Mouse (Mus musculus): Measurements from ENCODE around the gene Igflr1.

DNA sequence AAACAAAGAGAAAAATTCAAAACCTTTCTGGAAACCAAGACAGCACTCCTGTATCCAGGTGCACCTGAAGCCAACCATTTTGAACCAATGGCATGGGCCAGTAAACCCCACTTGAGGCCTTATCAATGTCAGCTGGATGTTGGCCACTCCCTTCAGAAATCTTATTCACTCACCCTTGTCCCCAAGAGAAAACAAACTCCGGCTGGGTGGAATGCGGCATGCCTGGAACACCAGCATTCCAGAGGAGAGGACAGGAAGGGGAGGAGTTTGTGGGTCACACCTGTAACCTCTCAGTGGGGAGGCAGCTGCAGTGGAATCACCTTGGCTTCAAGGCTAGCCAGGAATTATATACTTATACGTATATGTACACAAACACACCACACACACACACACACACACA, 37.4 kb downstream of the Igflr1 start:
- TF ChIP-seq MAX (IDR thresholded peaks at IDR 0.05; ENCODE audit: low read depth) (no peak), MYOG (IDR thresholded peaks at IDR 0.05; ENCODE audit: control insufficient read depth in 1 of 3, insufficient read depth in 1 of 3, insufficient read length in 2 of 3, low read depth in 2 of 3) (no peak), POLR2A (IDR thresholded peaks at IDR 0.05; ENCODE audit: insufficient read length, low read depth) (no peak), E2F4 (IDR thresholded peaks at IDR 0.05; ENCODE audit: insufficient read depth) (no peak), MYOD1 (IDR thresholded peaks at IDR 0.05; ENCODE audit: control insufficient read depth in 1 of 3, insufficient read length in 2 of 3, low read depth in 2 of 3) (no peak), USF1 (IDR thresholded peaks at IDR 0.05; ENCODE audit: low read depth) (no peak), REST (IDR thresholded peaks at IDR 0.05; ENCODE audit: insufficient read depth, insufficient read length) (no peak)
